Mouse (Mus musculus) CH12.LX (cell line): ENCODE measurements around the gene Adcy4. TPM values are rescaled to one million over a fixed set of nuclear protein-coding genes. Genes with fewer than 3 reads are reported as not detected.

Source experiments
- DNase-seq: peaks from one replicate; pipeline ENCODE4 v3.0.0-alpha.2; 2013; ENCODE audit errors: extremely low read depth
- H3K27ac ChIP-seq: 2 replicates; pipeline ENCODE4 v1.5.1; 2012; ENCODE audit warnings: low read depth, mild to moderate bottlenecking, control low read depth, moderate library complexity; ENCODE audit not compliant: insufficient read depth
- H3K27me3 ChIP-seq: replicated peaks from 2 replicates; pipeline ENCODE3; 2012; ENCODE audit warnings: inconsistent platforms
- H3K36me3 ChIP-seq, 2 experiments: replicated peaks in 1 of 2; 2 replicates each; pipeline versions ENCODE3 to v1.6.1; 2012; ENCODE audit warnings: inconsistent platforms in 1 of 2, low read length in 1 of 2, mild to moderate bottlenecking in 1 of 2, mixed read lengths in 1 of 2, moderate library complexity in 1 of 2; ENCODE audit not compliant: control insufficient read depth in 1 of 2, insufficient read depth in 1 of 2
- H3K4me1 ChIP-seq, 2 experiments: 2 replicates each; pipeline ENCODE4 v1.6.1; 2012; ENCODE audit warnings: inconsistent platforms in 1 of 2, moderate library complexity in 1 of 2; ENCODE audit not compliant: insufficient read depth in 2 of 2, control insufficient read depth in 1 of 2
- H3K4me2 ChIP-seq: 2 replicates; pipeline ENCODE4 v1.6.1; 2012; ENCODE audit warnings: low read depth, mild to moderate bottlenecking, control low read depth; ENCODE audit not compliant: poor library complexity, insufficient read depth, severe bottlenecking
- H3K4me3 ChIP-seq, 3 experiments: fragments of 150-350 bp in 1 of 3; sonication (generic) in 1 of 3; replicated peaks in 1 of 3; 2 replicates each; pipeline versions ENCODE3 to v1.5.1; 2011 to 2012; ENCODE audit warnings: low read depth in 2 of 3, low read length in 2 of 3, mild to moderate bottlenecking in 2 of 3, moderate library complexity in 2 of 3, control low read depth in 1 of 3, improper control_type of control experiment in 1 of 3, inconsistent platforms in 1 of 3, mixed read lengths in 1 of 3; ENCODE audit not compliant: poor library complexity in 1 of 3
- H3K79me2 ChIP-seq: replicated peaks from 2 replicates; pipeline ENCODE4 v1.6.1; 2012; ENCODE audit warnings: mild to moderate bottlenecking, moderate library complexity; ENCODE audit not compliant: control insufficient read depth, poor library complexity, insufficient read depth, severe bottlenecking; ENCODE audit errors: extremely low read depth
- H3K9ac ChIP-seq: 2 replicates; pipeline ENCODE4 v1.6.1; 2012; ENCODE audit warnings: low read depth, mild to moderate bottlenecking, control low read depth, moderate library complexity; ENCODE audit not compliant: insufficient read depth
- H3K9me3 ChIP-seq: replicated peaks from 2 replicates; pipeline ENCODE3; 2012; ENCODE audit warnings: low read length, inconsistent platforms, mixed read lengths
- CHD1 ChIP-seq: IDR thresholded peaks from 2 replicates; pipeline ENCODE4 v1.6.1; 2012; ENCODE audit warnings: low read depth, low read length, improper control_type of control experiment, inconsistent platforms
- E2F4 ChIP-seq: IDR thresholded peaks from 2 replicates; pipeline ENCODE4 v1.6.1; 2011; ENCODE audit warnings: low read depth, low read length, improper control_type of control experiment; ENCODE audit not compliant: insufficient replicate concordance
- ELF1 ChIP-seq: IDR thresholded peaks from 2 replicates; pipeline ENCODE4 v1.6.1; 2014; ENCODE audit warnings: low read depth, mild to moderate bottlenecking, inconsistent platforms, low read length, improper control_type of control experiment
- ETS1 ChIP-seq: conservative IDR thresholded peaks from 2 replicates; pipeline ENCODE4 v1.6.1; 2012; ENCODE audit warnings: low read depth, mild to moderate bottlenecking, inconsistent platforms, low read length, improper control_type of control experiment, moderate library complexity
- GABPA ChIP-seq: IDR thresholded peaks from 2 replicates; pipeline ENCODE4 v1.6.1; 2012; ENCODE audit warnings: low read depth, low read length, improper control_type of control experiment, inconsistent platforms; ENCODE audit not compliant: insufficient replicate concordance
- HCFC1 ChIP-seq: IDR thresholded peaks from 2 replicates; pipeline ENCODE4 v1.6.1; 2012; ENCODE audit warnings: low read depth, mild to moderate bottlenecking, inconsistent platforms, low read length, improper control_type of control experiment
- IRF4 ChIP-seq: IDR thresholded peaks from 2 replicates; pipeline ENCODE4 v1.6.1; 2014; ENCODE audit warnings: low read depth, mild to moderate bottlenecking, inconsistent platforms, low read length, improper control_type of control experiment
- JUN ChIP-seq: IDR thresholded peaks from 2 replicates; pipeline ENCODE4 v1.6.1; 2011; ENCODE audit warnings: low read depth, mild to moderate bottlenecking, low read length, improper control_type of control experiment, moderate library complexity; ENCODE audit not compliant: insufficient read depth
- KAT2A ChIP-seq: IDR thresholded peaks from 2 replicates; pipeline ENCODE4 v1.6.1; 2012; ENCODE audit warnings: low read length, improper control_type of control experiment, inconsistent platforms; ENCODE audit not compliant: insufficient replicate concordance
- POLR2A ChIP-seq: IDR thresholded peaks from 2 replicates; pipeline ENCODE4 v1.6.1; 2011; ENCODE audit warnings: low read depth, mild to moderate bottlenecking, improper control_type of control experiment, low read length
- SIN3A ChIP-seq: IDR thresholded peaks from 2 replicates; pipeline ENCODE4 v1.6.1; 2012; ENCODE audit warnings: low read length, improper control_type of control experiment, inconsistent platforms
- SMC3 ChIP-seq: IDR thresholded peaks from 2 replicates; pipeline ENCODE4 v1.6.1; 2011; ENCODE audit warnings: low read depth, low read length, improper control_type of control experiment
- UBTF ChIP-seq: IDR thresholded peaks from 2 replicates; pipeline ENCODE4 v1.6.1; 2012; ENCODE audit warnings: low read depth, mild to moderate bottlenecking, inconsistent platforms, low read length, improper control_type of control experiment, moderate library complexity
- ZKSCAN1 ChIP-seq: IDR thresholded peaks from 2 replicates; pipeline ENCODE4 v1.6.1; 2012; ENCODE audit warnings: low read depth, inconsistent platforms, low read length, improper control_type of control experiment, borderline replicate concordance
- ZNF384 ChIP-seq: IDR thresholded peaks from 2 replicates; pipeline ENCODE4 v1.6.1; 2012; ENCODE audit warnings: low read depth, low read length, improper control_type of control experiment, inconsistent platforms
- dilution Hi-C: fragments of 300-500 bp; cut with MboI; formaldehyde crosslinking; loops from 2 replicates; pipeline ENCODE4 v1.14.3; 2020; ENCODE audit warnings: low sequenced_read_pairs; ENCODE audit not compliant: extremely low pct_unique_long_range_greater_than_20kb, extremely low pct_ligation_motif_present
- in situ Hi-C: fragments of 300-500 bp; cut with MboI; formaldehyde crosslinking; loops from 3 replicates; pipeline ENCODE4 v1.14.3; 2019; ENCODE audit warnings: low sequenced_read_pairs, low pct_ligation_motif_present, low pct_unique_long_range_greater_than_20kb, mixed read lengths
- polyA plus RNA-seq: library from polyadenylated mRNA; unstranded; fragments of >175 nt; gene quantifications from 2 replicates; pipeline ENCODE4 v1.2.1, GENCODE M21; 2012; ENCODE audit warnings: low read depth; ENCODE audit not compliant: insufficient read length
- total RNA-seq, 2 experiments: library from RNA; depleted of rRNA; stranded (reverse); fragments of 300-350 nt in 1 of 2; fragments of >200 nt in 1 of 2; gene quantifications; 2 replicates each; pipeline ENCODE4 v1.2.3; 2012 to 2014

Gene Adcy4
- total and polyA plus RNA-seq, 3 experiments, result not detected

GRCm38 (mm10) chr14:55779656-55780055, 4.2 kb downstream of the Adcy4 start:
- no peak overlapping the region for H3K27ac ChIP-seq
- peaks cover 0 to 8% of the 10 kb centered on the region in 2 experiments; a peak in 1 of 4 replicates for H3K4me1 ChIP-seq
- H3K4me3 ChIP-seq, result no peak overlapping the region
- dilution Hi-C loops (no loop called here), in situ Hi-C loops (no loop called here)
- no peak overlapping the region for H3K4me2 ChIP-seq
- H3K79me2 ChIP-seq, result no peaks in the 10 kb centered on the region
- TF ChIP-seq SMC3 (no peak), JUN (no peak), IRF4 (no peak), SIN3A (no peak), ELF1 (no peak), CHD1 (no peak), ZNF384 (no peak), HCFC1 (no peak)
- no peaks in the 10 kb centered on the region for H3K9me3 ChIP-seq
- H3K36me3 ChIP-seq, result no peaks in the 10 kb centered on the region
- peaks cover 56% of the 10 kb centered on the region for H3K27me3 ChIP-seq
- no peak for DNase-seq
- no peak overlapping the region for H3K9ac ChIP-seq

DNA sequence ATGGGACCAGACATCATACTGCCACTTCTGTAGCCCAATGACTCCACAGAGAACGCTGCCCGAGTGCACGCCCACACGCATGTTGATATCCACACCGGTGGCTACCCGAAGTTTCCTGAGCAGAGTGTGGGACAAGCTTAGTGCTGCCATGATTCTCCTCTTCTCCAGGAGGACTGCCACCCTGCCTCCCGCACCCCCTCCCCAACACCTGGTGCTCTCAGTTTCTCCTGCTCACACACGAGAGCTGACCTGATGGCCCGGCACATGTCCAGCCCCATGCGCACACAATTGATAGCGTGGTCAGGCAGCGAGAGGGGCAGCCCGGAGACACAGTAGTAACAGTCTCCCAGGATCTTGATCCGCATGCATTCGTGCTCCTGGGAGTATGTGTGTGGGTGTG, 5.2 kb downstream of the Adcy4 start:
- no peak overlapping the region for H3K4me2 ChIP-seq
- peaks cover 56% of the 10 kb centered on the region for H3K27me3 ChIP-seq
- no peak overlapping the region for H3K4me3 ChIP-seq
- dilution Hi-C loops, result no loop called here
- H3K4me1 ChIP-seq, result peaks cover 0 to 8% of the 10 kb centered on the region in 2 experiments; a peak in 1 of 4 replicates
- H3K79me2 ChIP-seq, result no peaks in the 10 kb centered on the region
- H3K9me3 ChIP-seq, result no peaks in the 10 kb centered on the region
- in situ Hi-C loops, result no loop called here
- H3K27ac ChIP-seq, result no peak overlapping the region
- H3K36me3 ChIP-seq, result no peaks in the 10 kb centered on the region
- TF ChIP-seq POLR2A (no peak), SMC3 (no peak), E2F4 (no peak), JUN (no peak), IRF4 (no peak), GABPA (no peak), ZKSCAN1 (no peak), KAT2A (no peak), ETS1 (no peak), ZNF384 (no peak), UBTF (no peak)
- no peak for DNase-seq
- no peak overlapping the region for H3K9ac ChIP-seq
